Mouse (Mus musculus) G1E (cell line): ENCODE data around the gene Tmtc1. TPM values are rescaled to one million over a fixed set of nuclear protein-coding genes. Genes with fewer than 3 reads are reported as not detected.

Experiments used
- ATAC-seq: 2 replicates; pipeline ENCODE4 v1.8.0; 2016; ENCODE audit warnings: mild to moderate bottlenecking; ENCODE audit not compliant: insufficient number of reproducible peaks, poor library complexity, low FRiP score, severe bottlenecking; ENCODE audit errors: extremely low read depth
- DNase-seq: peaks from one replicate; pipeline ENCODE4 v3.0.0; 2012; ENCODE audit warnings: low spot score
- H3K27me3 ChIP-seq: 2 replicates; pipeline ENCODE4 v1.6.1; 2012; ENCODE audit warnings: mild to moderate bottlenecking, low read length, inconsistent platforms; ENCODE audit not compliant: insufficient read depth
- H3K36me3 ChIP-seq: replicated peaks from 2 replicates; pipeline ENCODE3; 2012; ENCODE audit warnings: mild to moderate bottlenecking, inconsistent platforms
- H3K4me1 ChIP-seq: 2 replicates; pipeline ENCODE4 v1.6.1; 2012; ENCODE audit warnings: low read depth, low read length, inconsistent platforms, mixed read lengths; ENCODE audit not compliant: insufficient read depth
- H3K4me3 ChIP-seq: 2 replicates; pipeline ENCODE4 v1.5.1; 2012; ENCODE audit warnings: low read depth, mild to moderate bottlenecking, inconsistent platforms, low read length, moderate library complexity, mixed read lengths
- H3K9me3 ChIP-seq: replicated peaks from 2 replicates; pipeline ENCODE4 v1.6.1; 2012; ENCODE audit warnings: inconsistent platforms
- CTCF ChIP-seq: IDR thresholded peaks from 2 replicates; pipeline ENCODE4 v1.5.1; 2012; ENCODE audit warnings: low read depth, low read length, inconsistent platforms, mixed read lengths
- GATA1 ChIP-seq: IDR thresholded peaks from 2 replicates; pipeline ENCODE4 v1.6.1; 2012; ENCODE audit warnings: borderline replicate concordance, low read length, inconsistent platforms, mixed read lengths
- GATA2 ChIP-seq: IDR thresholded peaks from 2 replicates; pipeline ENCODE4 v1.6.1; 2012; ENCODE audit warnings: low read depth, low read length, inconsistent platforms, borderline replicate concordance
- POLR2AphosphoS5 ChIP-seq: IDR thresholded peaks from 2 replicates; pipeline ENCODE4 v1.6.1; 2012; ENCODE audit warnings: low read depth, low read length, inconsistent platforms; ENCODE audit not compliant: insufficient replicate concordance
- TAL1 ChIP-seq: conservative IDR thresholded peaks from 2 replicates; pipeline ENCODE4 v1.6.1; 2012; ENCODE audit warnings: low read depth, low read length, inconsistent platforms, mixed read lengths
- polyA plus RNA-seq: library from polyadenylated mRNA; stranded (reverse); fragments of >175 nt; gene quantifications from 2 replicates; pipeline ENCODE4 v1.2.3, GENCODE M21; 2012
- total RNA-seq, 2 experiments: library from RNA; stranded (forward) in 1 of 2; stranded (reverse) in 1 of 2; fragments of 200-1000 nt in 1 of 2; fragments of >200 nt in 1 of 2; fragmentation: Nextera tagmentation in 1 of 2; gene quantifications; 2 replicates each; pipeline ENCODE4 v1.2.3; 2014 to 2017

Gene Tmtc1
- not detected in 2 replicates for total RNA-seq (2014; fragmentation: Nextera tagmentation)
- under 0.01 and 0.05 TPM in 2 replicates for total RNA-seq (2017)
- not detected in 2 replicates for polyA plus RNA-seq

DNA sequence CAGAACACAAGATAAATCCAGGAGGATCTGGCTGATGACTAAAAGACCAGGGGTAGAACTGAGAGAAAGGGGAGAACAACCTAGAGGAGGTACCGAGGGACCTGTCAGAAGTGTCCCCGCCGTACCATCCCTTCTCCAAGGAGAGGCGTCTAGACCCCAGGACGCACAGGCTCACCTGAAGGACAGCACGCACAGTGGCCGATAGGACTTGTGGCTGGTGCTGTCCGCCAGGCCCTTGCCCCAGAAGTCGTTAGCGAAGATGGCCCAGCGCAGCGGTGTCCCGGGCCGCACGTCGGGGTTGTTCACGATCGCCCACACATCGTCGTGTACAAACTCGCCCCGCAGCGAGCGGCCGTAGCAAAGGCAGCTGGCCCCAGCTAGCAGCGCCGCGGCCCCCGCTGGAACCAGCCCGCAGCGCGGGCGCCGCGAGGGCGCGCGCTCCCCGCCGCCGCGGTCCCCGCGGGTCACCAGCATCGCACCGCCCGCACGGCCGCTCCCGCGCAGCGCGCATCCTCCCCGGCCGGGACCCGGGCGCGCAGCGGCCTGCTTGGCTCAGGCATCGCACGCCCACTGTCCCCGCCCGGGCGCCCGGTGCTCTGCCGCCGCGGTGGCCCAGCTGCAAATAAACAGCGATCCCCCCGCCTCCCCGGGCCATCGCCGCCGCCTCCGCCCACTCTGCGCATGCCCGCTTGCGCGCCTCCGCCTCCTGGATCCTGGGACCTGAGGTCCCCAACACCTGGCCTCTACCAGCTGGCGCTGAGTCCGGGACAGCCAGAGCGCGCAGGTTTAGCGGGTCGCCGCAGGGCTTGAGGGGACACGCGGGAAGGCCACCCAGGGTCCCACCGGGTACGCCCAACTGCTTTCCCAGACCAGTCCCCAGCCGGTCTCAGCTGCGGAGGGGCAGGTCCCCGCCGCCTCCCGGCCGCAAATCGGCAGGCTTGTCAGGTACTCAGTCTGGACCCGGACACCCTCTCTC, at the start of gene Tmtc1:
Gene Tmtc1 (minus strand): TSS at position 664 of the 976 bp plus-strand sequence.
- H3K36me3 ChIP-seq, result no peaks in the 10 kb centered on the region
- TF ChIP-seq GATA1 (no peak), TAL1 (no peak), CTCF (no peak), POLR2AphosphoS5 (no peak), GATA2 (no peak)
- H3K9me3 ChIP-seq, result peaks cover 7% of the 10 kb centered on the region
- H3K4me1 ChIP-seq, result no peaks in the 10 kb centered on the region
- ATAC-seq (no peak), DNase-seq (no peak)
- no peak within 1 kb of the TSS for H3K4me3 ChIP-seq
- peaks cover 5% of the 10 kb centered on the region for H3K27me3 ChIP-seq

- no peaks in the 10 kb centered on the region for H3K36me3 ChIP-seq
- no peaks in the 10 kb centered on the region for H3K27me3 ChIP-seq
- H3K4me1 ChIP-seq, result no peaks in the 10 kb centered on the region
- ATAC-seq (no peak), DNase-seq (no peak)
- H3K9me3 ChIP-seq, result no peaks in the 10 kb centered on the region
- H3K4me3 ChIP-seq, result no peak overlapping the region
- TF ChIP-seq CTCF (no peak), GATA2 (no peak), TAL1 (no peak), POLR2AphosphoS5 (no peak), GATA1 (no peak)
Measured at GRCm38 (mm10) chr6:148491849-148492248, 47.7 kb upstream of the Tmtc1 start.

- ATAC-seq, result no peak
- TF ChIP-seq POLR2AphosphoS5 (no peak), TAL1 (no peak), CTCF (no peak), GATA2 (no peak)
- no peaks in the 10 kb centered on the region for H3K27me3 ChIP-seq
Measured at GRCm38 (mm10) chr6:148486756-148487155, 42.6 kb upstream of the Tmtc1 start.

GRCm38 (mm10) chr6:148481894-148482293, 37.7 kb upstream of the Tmtc1 start:
- Histone ChIP-seq H3K4me1 (no peaks in the 10 kb centered on the region), H3K9me3 (no peaks in the 10 kb centered on the region), H3K36me3 (no peaks in the 10 kb centered on the region), H3K4me3 (no peak overlapping the region), H3K27me3 (no peaks in the 10 kb centered on the region)
- TF ChIP-seq CTCF (no peak), POLR2AphosphoS5 (no peak), TAL1 (no peak), GATA1 (no peak), GATA2 (no peak)
- ATAC-seq (no peak), DNase-seq (no peak)

More at GRCm38 (mm10) chr6:148486756-148487155, 42.6 kb upstream of the Tmtc1 start:
- H3K4me3 ChIP-seq, result no peak overlapping the region
- DNase-seq, result no peak
- no peaks in the 10 kb centered on the region for H3K9me3 ChIP-seq
- no peaks in the 10 kb centered on the region for H3K36me3 ChIP-seq
- no peaks in the 10 kb centered on the region for H3K4me1 ChIP-seq

DNA sequence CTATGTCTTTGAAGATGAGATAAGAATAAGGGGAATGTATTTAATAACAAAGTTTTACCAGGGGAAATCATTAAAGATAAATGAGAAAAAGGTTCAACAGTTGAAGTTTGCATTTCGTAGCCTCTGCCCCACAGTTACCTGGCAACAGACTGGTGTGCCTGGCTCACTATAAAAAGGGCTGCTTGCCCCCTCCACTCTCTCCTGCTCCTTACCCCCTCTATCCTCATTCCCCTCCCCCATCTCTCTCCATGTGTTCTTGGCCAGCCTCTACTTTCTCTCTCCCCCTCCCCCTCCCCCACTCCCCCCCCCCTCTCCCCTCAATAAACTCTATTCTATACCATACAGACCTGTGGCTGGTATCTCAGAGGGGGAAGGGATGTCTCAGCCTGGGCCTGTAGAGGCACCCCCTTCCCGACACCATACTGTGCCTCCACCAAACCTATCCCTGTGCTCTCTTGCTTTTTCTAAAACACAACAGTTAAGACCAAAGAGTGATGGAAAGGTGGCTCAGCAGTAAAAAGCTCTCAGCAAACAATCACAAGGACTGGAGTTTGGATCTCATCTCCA, 35.6 kb upstream of the Tmtc1 start:
- no peaks in the 10 kb centered on the region for H3K36me3 ChIP-seq
- TF ChIP-seq POLR2AphosphoS5 (no peak), CTCF (no peak), GATA2 (no peak), GATA1 (no peak), TAL1 (no peak)
- no peak overlapping the region for H3K4me3 ChIP-seq
- H3K9me3 ChIP-seq, result no peaks in the 10 kb centered on the region
- no peaks in the 10 kb centered on the region for H3K27me3 ChIP-seq
- DNase-seq, result no peak
- H3K4me1 ChIP-seq, result no peaks in the 10 kb centered on the region
- ATAC-seq, result no peak

- no peaks in the 10 kb centered on the region for H3K36me3 ChIP-seq
- ATAC-seq, result no peak
- H3K4me3 ChIP-seq, result no peak overlapping the region
- H3K27me3 ChIP-seq, result no peaks in the 10 kb centered on the region
- H3K9me3 ChIP-seq, result no peaks in the 10 kb centered on the region
- TF ChIP-seq GATA1, result no peak
- no peak for TF ChIP-seq TAL1
- TF ChIP-seq POLR2AphosphoS5, result no peak
- no peak for TF ChIP-seq GATA2
- no peak for TF ChIP-seq CTCF
- H3K4me1 ChIP-seq, result no peaks in the 10 kb centered on the region
- DNase-seq, result no peak
Measured at GRCm38 (mm10) chr6:148478350-148478749, 34.2 kb upstream of the Tmtc1 start.
